Mouse (Mus musculus): ENCODE measurements around the gene Cstb. TPM values are rescaled to one million over a fixed set of nuclear protein-coding genes. Genes with fewer than 3 reads are reported as not detected.

The Cstb gene
- total and polyA plus RNA-seq, 3 experiments: 21.4 to 25.1 (median 23.0) TPM

GRCm38 (mm10) chr10:78476821-78477220 lies 51.4 kb downstream of the Cstb start:
- TF ChIP-seq POLR2A (IDR thresholded peaks at IDR 0.05; ENCODE audit: insufficient read depth, low read depth, low read length) (no peak), CTCF (IDR thresholded peaks at IDR 0.05) (no peak), EP300 (IDR thresholded peaks at IDR 0.05; ENCODE audit: insufficient read depth, low read depth, low read length) (no peak)
- no peak overlapping the region for H3K27ac ChIP-seq
- 57% methylated on average over 4 of the region's 4 CpGs for WGBS
- intact Hi-C loops (cut with DNase I): no loop called here
- no peaks in the 10 kb centered on the region for H3K36me3 ChIP-seq (ENCODE audit: control insufficient read depth, insufficient read depth, low read length)
- H3K27me3 ChIP-seq (ENCODE audit: control insufficient read depth, insufficient read depth, low read length): no peaks in the 10 kb centered on the region
- H3K4me3 ChIP-seq: no peak overlapping the region
- H3K9ac ChIP-seq (ENCODE audit: low read depth, low read length): no peak overlapping the region
- DNase-seq: no peak
- H3K79me2 ChIP-seq (replicated peaks; ENCODE audit: control insufficient read depth, insufficient read depth, low read length): no peaks in the 10 kb centered on the region
- H3K4me1 ChIP-seq (ENCODE audit: control insufficient read depth, insufficient read depth, low read length): no peaks in the 10 kb centered on the region

Small RNA genes within 50 kb of the gene (microRNA-seq; reads per million reads assigned to microRNA genes)
- 0 reads per million in 2 experiments for gene Mir6410
- 0 reads per million in 2 experiments for gene Mir6907
- 0 reads per million in 2 experiments for gene Mir6908

Other genes starting within 250 kb of the Cstb start
- 10 to 100 TPM; 10.0 to 10.8 TPM for gene Pwp2, start 240.5 kb upstream of the Cstb start, total RNA-seq (2021)
- gene Pwp2, start 240.5 kb upstream of the Cstb start, polyA plus RNA-seq (2012; rRNA removed): 7.8 and 10.5 TPM in 2 replicates
- gene Trappc10, start 181.0 kb upstream of the Cstb start, total RNA-seq (2021): 10 to 100 TPM; 43.8 to 52.9 TPM
- 37.4 and 51.5 TPM in 2 replicates for gene Trappc10, start 181.0 kb upstream of the Cstb start, polyA plus RNA-seq (2012; rRNA removed)
- 100 to 1,000 TPM; 209 to 232 TPM for gene Agpat3, start 73.2 kb upstream of the Cstb start, total RNA-seq (2021)
- 286 and 366 TPM in 2 replicates for gene Agpat3, start 73.2 kb upstream of the Cstb start, polyA plus RNA-seq (2012; rRNA removed)
- 10 to 100 TPM; 88.8 to 94.4 TPM for gene Rrp1, start 12.6 kb upstream of the Cstb start, total RNA-seq (2021)
- 51.3 and 91.5 TPM in 2 replicates for gene Rrp1, start 12.6 kb upstream of the Cstb start, polyA plus RNA-seq (2012; rRNA removed)
- gene Pdxk, start 39.3 kb downstream of the Cstb start, total RNA-seq (2021): 10 to 100 TPM; 12.1 to 12.4 TPM
- 10.1 and 14.2 TPM in 2 replicates for gene Pdxk, start 39.3 kb downstream of the Cstb start, polyA plus RNA-seq (2012; rRNA removed)
- not detected for gene Olfr1358, start 91.8 kb downstream of the Cstb start, total RNA-seq (2021)
- gene Olfr1358, start 91.8 kb downstream of the Cstb start, polyA plus RNA-seq (2012; rRNA removed): not detected in 2 replicates
- gene Ilvbl, start 148.7 kb downstream of the Cstb start, total RNA-seq (2021): 10 to 100 TPM; 35.4 to 48.4 TPM
- 39.9 and 49.3 TPM in 2 replicates for gene Ilvbl, start 148.7 kb downstream of the Cstb start, polyA plus RNA-seq (2012; rRNA removed)
- 10 to 100 TPM; 12.3 TPM for gene Syde1, start 166.3 kb downstream of the Cstb start, total RNA-seq (2021)
- gene Syde1, start 166.3 kb downstream of the Cstb start, polyA plus RNA-seq (2012; rRNA removed): 17.4 and 20.9 TPM in 2 replicates
- gene Olfr1357, start 192.4 kb downstream of the Cstb start, total RNA-seq (2021): not detected
- gene Olfr1357, start 192.4 kb downstream of the Cstb start, polyA plus RNA-seq (2012; rRNA removed): not detected in 2 replicates

Data from heart, adult 2 months (tissue).